Mouse (Mus musculus) gastrocnemius, postnatal 36 days (tissue): ENCODE data around the gene Map3k21. TPM values are rescaled to one million over a fixed set of nuclear protein-coding genes. Genes with fewer than 3 reads are reported as not detected.

Experiments used
- total RNA-seq, 2 experiments: library from RNA; stranded (reverse); gene quantifications; 2 replicates each; pipeline ENCODE4 v1.2.3; 2021

Gene Map3k21
- total RNA-seq, 2 experiments from 2014 or later: 0.05 TPM; not detected in 1

Other genes with a start within 250 kb of the Map3k21 start
- 1 to 10 TPM; 1.9 to 2.3 TPM for gene Map10, start 240.6 kb upstream of the Map3k21 start, total RNA-seq
- 10 to 100 TPM; 11.4 to 11.6 TPM for gene Ntpcr, start 180.5 kb upstream of the Map3k21 start, total RNA-seq
- under 1 TPM; 0.49 to 0.56 TPM for gene Pcnx2, start 12.1 kb upstream of the Map3k21 start, total RNA-seq
- gene Kcnk1, start 84.7 kb downstream of the Map3k21 start, total RNA-seq: under 1 TPM; 0.46 to 0.69 TPM